11 mouse cellular contexts compared by ENCODE assay signal in genomic region chr11:22206611-22207010, GRCm38 (mm10).
A peak's percentile ranks its signal among the peaks of the same experiment; 100 is the strongest.
DNase-seq lines count a peak whose midpoint lies in the region; ATAC-seq and TF ChIP-seq lines count a peak whose summit lies in the region.
"Had no signal": no experiment of that assay in that cellular context is flagged by ENCODE, and none has a peak within 500 bp of the region (broad histone marks: within the 10 kb centered on the region; RNA-seq: fewer than 3 reads in every experiment).

No protein-coding gene starts in this region.

- peaks cover 7% of the 10 kb centered on the region for H3K4me1 ChIP-seq in cerebellum, adult 2 months (ENCODE audit: control insufficient read depth, insufficient read depth, low read length)
- no peaks in the 10 kb centered on the region for H3K4me1 ChIP-seq in kidney, postnatal 0 days (replicated peaks; ENCODE audit: insufficient read depth, low read length)

- no peak overlapping the region for H3K4me2 ChIP-seq in kidney, postnatal 0 days (ENCODE audit: low read length)

- peak; percentile 18; the same call in 1 of the 2 replicates for TF ChIP-seq CTCF in cerebellum, adult 2 months (IDR thresholded peaks at IDR 0.05; ENCODE audit: borderline replicate concordance, insufficient read depth, low read depth, low read length)
- TF ChIP-seq CTCF in kidney, postnatal 0 days (IDR thresholded peaks at IDR 0.05; ENCODE audit: low read depth) = peak; percentile 64

- WGBS in cerebellum, adult 2 months = 21% methylated on average over 1 of the region's 1 CpGs
- WGBS in kidney, postnatal 0 days = 50% methylated on average over 1 of the region's 1 CpGs

- ATAC-seq in kidney, postnatal 0 days (replicated peaks; ENCODE audit: low FRiP score, low read depth) = no peak
- no peak for ATAC-seq in CD4-positive, CD25-positive, alpha-beta regulatory T cell, adult 4 months

- no peaks in the 10 kb centered on the region for H3K9me3 ChIP-seq in kidney, postnatal 0 days (replicated peaks; ENCODE audit: low read length)

- intact Hi-C loops in left cerebral cortex, postnatal 14 days (cut with DNase I) = no loop called here

- H3K27me3 ChIP-seq in cerebellum, adult 2 months (ENCODE audit: control insufficient read depth, insufficient read depth, low read length) = no peaks in the 10 kb centered on the region
- no peaks in the 10 kb centered on the region for H3K27me3 ChIP-seq in kidney, postnatal 0 days (ENCODE audit: insufficient read depth, low read length)

- no peaks in the 10 kb centered on the region for H3K36me3 ChIP-seq in kidney, postnatal 0 days (ENCODE audit: insufficient read depth, low read length)

- no peak for TF ChIP-seq POLR2A in cerebellum, adult 2 months (IDR thresholded peaks at IDR 0.05; ENCODE audit: borderline replicate concordance, insufficient read depth, low read length)

- H3K9ac ChIP-seq in kidney, postnatal 0 days (ENCODE audit: low read depth, low read length) = no peak overlapping the region

- H3K4me3 ChIP-seq in cerebellum, adult 2 months (replicated peaks; ENCODE audit: insufficient read depth, low read depth, low read length) = no peak overlapping the region
- no peak overlapping the region for H3K4me3 ChIP-seq in kidney, postnatal 0 days (replicated peaks; ENCODE audit: low read depth, low read length)

- peak in 1 of 2 experiments; percentile 26 for DNase-seq in cerebellum, adult 2 months
- no peak for DNase-seq in cerebellum, adult 9-11 months
- peak; percentile 52 for DNase-seq in kidney, postnatal 0 days (ENCODE audit: low spot score)
- DNase-seq in kidney, adult 18-20 months = no peak
- DNase-seq in NIH3T3 (ENCODE audit: low read depth) = peak; percentile 8
- DNase-seq in left cerebral cortex, postnatal 14 days (ENCODE audit: low spot score in 2 of 2) = peak; percentile 44 to 60
- DNase-seq in thymus, postnatal 25 days = no peak
- DNase-seq: adrenal gland, adult 2 months; kidney, postnatal 4 days; spleen, adult 18-20 months had no signal

- H3K27ac ChIP-seq in cerebellum, adult 2 months (ENCODE audit: insufficient read depth, low read length) = no peak overlapping the region
- H3K27ac ChIP-seq in kidney, postnatal 0 days = no peak overlapping the region

Comparison
In these comparisons a context has a peak if more than half of its experiments do, and no peak if none do; other contexts are left out.
1. DNase-seq: peak in kidney, postnatal 0 days (single experiment), NIH3T3 (single experiment) and left cerebral cortex, postnatal 14 days (2 of 2); none in cerebellum, adult 9-11 months (single experiment), kidney, adult 18-20 months (single experiment) and thymus, postnatal 25 days (single experiment).